Mouse (Mus musculus): ENCODE results near the gene Cfap161. TPM values are rescaled to one million over a fixed set of nuclear protein-coding genes. Genes with fewer than 3 reads are reported as not detected.

The Cfap161 gene
- 0.18 TPM in 1 of 2 replicates, not detected in the other for polyA plus RNA-seq (2015; fragmentation: Nextera tagmentation; extraction: Ambion mirVana)

GRCm38 (mm10) chr7:83794705-83795104 is at the start of gene Cfap161:
Gene Cfap161 (minus strand): TSS chr7:83794880.

GRCm38 (mm10) chr7:83745413-83746106 is 49.1 kb downstream of the Cfap161 start, which contains the start of gene Il16:
Gene Il16 (minus strand): TSS chr7:83745726.

Other genes starting within 250 kb of the Cfap161 start
- gene Tmc3, start 210.0 kb downstream of the Cfap161 start, polyA plus RNA-seq (2015; fragmentation: Nextera tagmentation; extraction: Ambion mirVana) = 0.14 and 0.34 TPM in 2 replicates
- 11.7 and 16.0 TPM in 2 replicates for gene Stard5, start 162.9 kb downstream of the Cfap161 start, polyA plus RNA-seq (2015; fragmentation: Nextera tagmentation; extraction: Ambion mirVana)
- 16.8 and 22.3 TPM in 2 replicates for gene Il16, start 49.2 kb downstream of the Cfap161 start, polyA plus RNA-seq (2015; fragmentation: Nextera tagmentation; extraction: Ambion mirVana)
- gene Tlnrd1, start 89.4 kb upstream of the Cfap161 start, polyA plus RNA-seq (2015; fragmentation: Nextera tagmentation; extraction: Ambion mirVana) = 13.4 and 13.7 TPM in 2 replicates
- gene Mesd, start 89.6 kb upstream of the Cfap161 start, polyA plus RNA-seq (2015; fragmentation: Nextera tagmentation; extraction: Ambion mirVana) = 57.4 and 58.8 TPM in 2 replicates

Data from spleen, postnatal 0 days (tissue).